27 mouse cellular contexts compared by ENCODE assay signal in the genomic region with DNA sequence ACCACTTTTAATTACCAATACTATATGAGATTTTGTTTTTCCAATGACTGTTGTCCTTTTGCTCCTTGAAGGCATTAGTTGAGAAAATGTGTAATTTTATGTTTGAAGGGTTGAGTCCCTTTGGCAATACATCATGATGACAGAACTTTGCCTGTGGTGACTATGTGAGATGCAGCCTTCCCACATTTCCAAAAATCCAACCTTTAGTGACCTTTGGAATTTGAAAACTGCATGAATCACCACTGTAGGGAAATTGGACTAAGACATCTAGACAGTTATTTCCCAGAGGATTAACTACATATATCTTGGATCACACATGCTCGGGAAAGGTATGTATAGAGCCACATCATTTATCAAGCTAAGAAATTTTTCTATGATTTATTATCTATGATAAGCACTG.
"Had no signal": no experiment of that assay in that cellular context is flagged by ENCODE, and none has a peak within 500 bp of the region (broad histone marks: within the 10 kb centered on the region; RNA-seq: fewer than 3 reads in every experiment).

No protein-coding gene starts in this region.

- DNase-seq: cerebellum, adult 9-10 months; cerebellum, adult 9-11 months; cerebellum, postnatal 10 days; cerebellum, postnatal 14 days; cerebellum, postnatal 25 days; cerebellum, postnatal 36 days; embryo, embryonic 11 days; forebrain, postnatal 0 days; gastrocnemius, adult 2 months; gastrocnemius, postnatal 10 days; gastrocnemius, postnatal 14 days; gastrocnemius, postnatal 25 days; gastrocnemius, postnatal 36 days; heart, adult 11 months; heart, adult 18-20 months; heart, adult 2 months had no signal

- H3K36me3 ChIP-seq: embryonic facial prominence, embryonic 10.5 days; embryonic facial prominence, embryonic 12.5 days; embryonic facial prominence, embryonic 13.5 days; embryonic facial prominence, embryonic 15.5 days; forebrain, embryonic 10.5 days; forebrain, embryonic 12.5 days; forebrain, embryonic 15.5 days had no signal

- H3K27me3 ChIP-seq: embryonic facial prominence, embryonic 12.5 days; embryonic facial prominence, embryonic 13.5 days; embryonic facial prominence, embryonic 15.5 days; forebrain, embryonic 12.5 days; forebrain, embryonic 13.5 days; forebrain, embryonic 15.5 days had no signal

- H3K4me3 ChIP-seq: embryonic facial prominence, embryonic 10.5 days; embryonic facial prominence, embryonic 12.5 days; embryonic facial prominence, embryonic 13.5 days; embryonic facial prominence, embryonic 15.5 days; erythroblast, embryonic 14.5 days; forebrain, embryonic 10.5 days; forebrain, embryonic 12.5 days; forebrain, embryonic 13.5 days; forebrain, embryonic 15.5 days; gastrocnemius, adult 2 months; heart, adult 2 months had no signal

- H3K4me1 ChIP-seq: embryonic facial prominence, embryonic 10.5 days; embryonic facial prominence, embryonic 12.5 days; embryonic facial prominence, embryonic 13.5 days; embryonic facial prominence, embryonic 15.5 days; forebrain, embryonic 10.5 days; forebrain, embryonic 12.5 days; forebrain, embryonic 13.5 days; forebrain, embryonic 15.5 days had no signal

- H3K27ac ChIP-seq: embryonic facial prominence, embryonic 10.5 days; embryonic facial prominence, embryonic 12.5 days; embryonic facial prominence, embryonic 13.5 days; embryonic facial prominence, embryonic 15.5 days; forebrain, embryonic 10.5 days; forebrain, embryonic 12.5 days; forebrain, embryonic 13.5 days; forebrain, embryonic 15.5 days; gastrocnemius, adult 2 months; heart, adult 2 months had no signal

- ATAC-seq: forebrain, embryonic 13.5 days; forebrain, embryonic 14.5 days; forebrain, embryonic 15.5 days; forebrain, embryonic 16.5 days; forebrain, postnatal 0 days had no signal
